Mouse (Mus musculus) myocyte (in vitro differentiated cells): ENCODE measurements around the gene Ppm1k. TPM values are rescaled to one million over a fixed set of nuclear protein-coding genes. Genes with fewer than 3 reads are reported as not detected.

Experiments used
- H3K27me3 ChIP-seq: one replicate; pipeline ENCODE4 v1.6.1; 2011; ENCODE audit not compliant: control insufficient read depth, insufficient read depth, insufficient read length
- H3K36me3 ChIP-seq: one replicate; pipeline ENCODE4 v1.6.1; 2011; ENCODE audit not compliant: control insufficient read depth, insufficient read depth
- H3K4me2 ChIP-seq: one replicate; pipeline ENCODE4 v1.6.1; 2011; ENCODE audit warnings: low read depth, control low read depth
- H3K4me3 ChIP-seq: one replicate; pipeline ENCODE4 v1.5.1; 2011; ENCODE audit warnings: mild to moderate bottlenecking, control low read depth, moderate library complexity
- H3K79me2 ChIP-seq: one replicate; pipeline ENCODE4 v1.6.1; 2011; ENCODE audit not compliant: control insufficient read depth, insufficient read depth
- H3ac ChIP-seq: one replicate; pipeline ENCODE4 v1.6.1; 2011; ENCODE audit not compliant: control insufficient read depth, insufficient read length
- CEBPB ChIP-seq: IDR thresholded peaks from 2 replicates; pipeline ENCODE4 v1.6.1; 2011; ENCODE audit warnings: mild to moderate bottlenecking, moderate library complexity; ENCODE audit not compliant: poor library complexity, insufficient read depth, severe bottlenecking
- E2F4 ChIP-seq: IDR thresholded peaks from one replicate; pipeline ENCODE4 v1.6.1; 2011; ENCODE audit warnings: mild to moderate bottlenecking, control low read depth, moderate library complexity; ENCODE audit not compliant: insufficient read depth
- MAX ChIP-seq: IDR thresholded peaks from one replicate; pipeline ENCODE4 v1.6.1; 2011; ENCODE audit warnings: low read depth, mild to moderate bottlenecking, control low read depth
- MYOD1 ChIP-seq, 3 experiments: IDR thresholded peaks; one replicate each; pipeline ENCODE4 v1.6.1; 2011; ENCODE audit warnings: control low read depth in 2 of 3, low read depth in 2 of 3, mild to moderate bottlenecking in 2 of 3, moderate library complexity in 1 of 3; ENCODE audit not compliant: insufficient read length in 2 of 3, control insufficient read depth in 1 of 3
- MYOG ChIP-seq, 3 experiments: IDR thresholded peaks; one replicate each; pipeline ENCODE4 v1.6.1; 2011; ENCODE audit warnings: control low read depth in 2 of 3, low read depth in 2 of 3, mild to moderate bottlenecking in 2 of 3; ENCODE audit not compliant: insufficient read length in 2 of 3, control insufficient read depth in 1 of 3, insufficient read depth in 1 of 3
- POLR2A ChIP-seq: IDR thresholded peaks from one replicate; pipeline ENCODE4 v1.6.1; 2011; ENCODE audit warnings: low read depth, mild to moderate bottlenecking, control low read depth, moderate library complexity; ENCODE audit not compliant: insufficient read length
- POLR2AphosphoS2 ChIP-seq: IDR thresholded peaks from one replicate; pipeline ENCODE4 v1.6.1; 2011; ENCODE audit warnings: low read depth, control low read depth; ENCODE audit not compliant: insufficient read length
- REST ChIP-seq: IDR thresholded peaks from one replicate; pipeline ENCODE4 v1.6.1; 2011; ENCODE audit warnings: mild to moderate bottlenecking, control low read depth, moderate library complexity; ENCODE audit not compliant: insufficient read depth, insufficient read length
- SRF ChIP-seq: IDR thresholded peaks from one replicate; pipeline ENCODE4 v1.6.1; 2011; ENCODE audit warnings: low read depth; ENCODE audit not compliant: control insufficient read depth, insufficient read length
- TCF12 ChIP-seq: IDR thresholded peaks from one replicate; pipeline ENCODE4 v1.6.1; 2011; ENCODE audit warnings: mild to moderate bottlenecking, control low read depth; ENCODE audit not compliant: poor library complexity, insufficient read depth, severe bottlenecking
- TCF3 ChIP-seq: IDR thresholded peaks from one replicate; pipeline ENCODE4 v1.6.1; 2011; ENCODE audit warnings: low read depth, control low read depth; ENCODE audit not compliant: insufficient read length
- USF1 ChIP-seq: IDR thresholded peaks from one replicate; pipeline ENCODE4 v1.6.1; 2011; ENCODE audit warnings: low read depth, mild to moderate bottlenecking, control low read depth, moderate library complexity
- polyA plus RNA-seq: library from polyadenylated mRNA; unstranded; fragments of >200 nt; fragmentation: generic; extraction: Trizol; gene quantifications from one replicate; pipeline ENCODE4 v1.2.1, GENCODE M21; 2012; ENCODE audit warnings: missing spikeins

Gene Ppm1k
- 0.47 TPM for polyA plus RNA-seq

DNA sequence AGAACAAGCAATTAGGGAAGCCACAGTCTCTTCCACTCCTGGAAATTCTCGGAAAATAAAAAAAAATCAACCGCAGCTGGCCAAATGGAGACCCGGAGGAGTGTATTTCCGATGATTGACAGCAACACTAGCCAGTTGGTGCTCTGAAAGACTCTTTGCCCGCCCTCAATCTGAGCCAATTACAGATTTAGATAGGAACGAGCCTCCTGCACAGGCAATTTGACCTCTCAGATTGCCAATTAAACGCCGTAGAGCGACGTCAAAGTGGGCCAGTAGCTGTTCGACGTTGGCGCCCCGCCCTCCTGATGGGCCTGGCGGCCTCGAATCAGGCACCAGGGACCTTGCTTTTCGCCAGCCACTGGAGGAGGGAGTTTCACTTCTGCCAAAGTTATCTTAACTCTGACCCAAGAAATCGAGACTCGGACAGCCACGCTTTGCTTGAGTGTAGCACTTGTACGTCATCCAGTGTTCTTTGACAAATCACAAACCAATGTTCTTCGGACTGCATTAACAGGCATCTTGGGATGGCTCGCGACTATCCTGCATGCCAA, at the start of gene Ppm1k:
Gene Ppm1k, minus strand, starts transcription at position 83 of the 551 bp plus-strand sequence.
- Histone ChIP-seq H3K79me2 (no peaks in the 10 kb centered on the region), H3K4me3 (peak within 1 kb of the TSS; percentile 37), H3K36me3 (no peaks in the 10 kb centered on the region), H3ac (peak within 1 kb of the TSS; percentile 5), H3K27me3 (no peaks in the 10 kb centered on the region), H3K4me2 (peak within 1 kb of the TSS; percentile 97)
- TF ChIP-seq CEBPB, result no peak
- TF ChIP-seq POLR2A, result peak; percentile 47
- TF ChIP-seq SRF, result peak; percentile 49
- TF ChIP-seq E2F4, result no peak
- TF ChIP-seq MYOG (IDR thresholded peaks at IDR 0.05; ENCODE audit: control insufficient read depth in 1 of 3, insufficient read depth in 1 of 3, insufficient read length in 2 of 3, low read depth in 2 of 3), result no peak
- TF ChIP-seq TCF12, result no peak

- Histone ChIP-seq H3K36me3 (no peaks in the 10 kb centered on the region), H3K79me2 (no peaks in the 10 kb centered on the region), H3K4me3 (no peak overlapping the region), H3ac (no peak overlapping the region), H3K27me3 (no peaks in the 10 kb centered on the region), H3K4me2 (peak overlapping the region; percentile 38)
- no peak for TF ChIP-seq TCF3
- no peak for TF ChIP-seq MYOD1 (IDR thresholded peaks at IDR 0.05; ENCODE audit: control insufficient read depth in 1 of 3, insufficient read length in 2 of 3, low read depth in 2 of 3)
- no peak for TF ChIP-seq MAX
- TF ChIP-seq POLR2A, result no peak
- TF ChIP-seq E2F4, result no peak
- TF ChIP-seq USF1, result no peak
- no peak for TF ChIP-seq CEBPB
- TF ChIP-seq REST, result no peak
- TF ChIP-seq POLR2AphosphoS2, result no peak
- TF ChIP-seq MYOG (IDR thresholded peaks at IDR 0.05; ENCODE audit: control insufficient read depth in 1 of 3, insufficient read depth in 1 of 3, insufficient read length in 2 of 3, low read depth in 2 of 3), result no peak
- no peak for TF ChIP-seq SRF
- no peak for TF ChIP-seq TCF12
Observed at GRCm38 (mm10) chr6:57582356-57582755, 47.1 kb upstream of the Ppm1k start.

- Histone ChIP-seq H3K4me2 (peak overlapping the region; percentile 76), H3K27me3 (no peaks in the 10 kb centered on the region), H3K4me3 (peak overlapping the region; percentile 49), H3K36me3 (no peaks in the 10 kb centered on the region), H3K79me2 (no peaks in the 10 kb centered on the region), H3ac (no peak overlapping the region)
- TF ChIP-seq CEBPB (no peak), TCF12 (no peak), SRF (no peak)
Observed at GRCm38 (mm10) chr6:57581595-57581994, 46.3 kb upstream of the Ppm1k start.

DNA sequence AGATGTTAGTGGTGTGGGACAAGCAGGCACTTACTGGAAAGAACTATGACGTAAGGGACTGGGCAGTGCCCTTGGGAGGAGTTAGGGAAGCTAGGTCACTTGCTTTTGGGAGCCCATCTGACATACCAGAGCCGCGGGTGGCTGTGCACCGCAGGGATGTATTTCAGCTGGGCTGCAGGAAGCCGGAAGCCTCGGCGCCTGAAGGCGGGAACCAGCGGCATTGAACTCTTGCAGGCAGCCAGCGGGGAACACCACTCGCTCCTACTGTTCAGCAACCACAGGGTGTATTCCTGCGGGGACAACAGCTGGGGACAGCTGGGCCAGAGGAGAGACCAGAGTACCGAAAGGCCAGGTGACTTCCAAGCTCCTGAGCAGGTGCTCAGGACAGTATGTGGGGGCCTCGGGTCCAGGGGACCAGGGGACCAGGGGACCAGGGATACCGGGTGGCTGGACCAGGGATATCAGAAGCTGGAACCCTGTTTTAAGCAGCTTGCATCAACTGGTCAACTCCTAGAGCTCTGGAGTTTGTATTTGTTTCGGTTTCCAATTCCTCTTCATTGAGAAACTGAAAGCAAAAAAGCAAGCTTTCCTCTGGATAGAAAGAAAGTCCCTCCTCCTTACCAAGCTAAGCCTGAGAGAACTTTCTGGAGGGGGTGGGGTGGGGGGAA, 45.7 kb upstream of the Ppm1k start, which contains the start of gene Herc6:
Gene Herc6, plus strand, starts transcription at position 120 of the 668 bp plus-strand sequence.
- no peak for TF ChIP-seq E2F4
- TF ChIP-seq POLR2A, result peak; percentile 48
- TF ChIP-seq USF1, result no peak
- no peak for TF ChIP-seq REST
- TF ChIP-seq TCF12, result no peak
- no peak for TF ChIP-seq POLR2AphosphoS2
- TF ChIP-seq SRF, result no peak
- peak in 1 of 3 experiments; percentile 6 for TF ChIP-seq MYOD1 (IDR thresholded peaks at IDR 0.05; ENCODE audit: control insufficient read depth in 1 of 3, insufficient read length in 2 of 3, low read depth in 2 of 3)
- TF ChIP-seq MAX, result no peak
- no peak for TF ChIP-seq CEBPB
- TF ChIP-seq TCF3, result no peak
- no peak for TF ChIP-seq MYOG (IDR thresholded peaks at IDR 0.05; ENCODE audit: control insufficient read depth in 1 of 3, insufficient read depth in 1 of 3, insufficient read length in 2 of 3, low read depth in 2 of 3)
- Histone ChIP-seq H3K36me3 (no peaks in the 10 kb centered on the region), H3K27me3 (no peaks in the 10 kb centered on the region), H3ac (no peak within 1 kb of the TSS), H3K79me2 (no peaks in the 10 kb centered on the region), H3K4me3 (peak within 1 kb of the TSS; percentile 49), H3K4me2 (peak within 1 kb of the TSS; percentile 76)

DNA sequence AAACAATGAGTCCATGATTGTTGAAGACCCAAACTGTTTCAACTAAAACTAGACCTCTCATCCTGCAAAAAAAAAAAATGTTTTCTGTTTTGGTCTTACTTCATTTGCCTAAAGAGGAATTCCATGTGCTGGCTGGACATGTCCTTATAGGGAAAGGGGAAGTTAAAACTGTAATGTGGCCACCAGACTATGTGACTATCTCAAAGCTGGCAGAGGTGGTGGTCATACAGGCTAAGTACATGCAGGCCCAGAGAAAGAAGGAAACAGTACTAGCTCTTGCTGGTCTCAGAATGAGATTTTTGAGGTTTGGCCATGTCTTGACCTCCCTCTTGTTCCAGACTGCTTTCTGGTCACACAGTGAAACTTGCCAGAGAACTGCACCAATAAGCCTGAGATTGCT, 36.3 kb upstream of the Ppm1k start:
- Histone ChIP-seq H3ac (no peak overlapping the region), H3K79me2 (no peaks in the 10 kb centered on the region), H3K4me3 (no peak overlapping the region), H3K27me3 (no peaks in the 10 kb centered on the region), H3K36me3 (no peaks in the 10 kb centered on the region), H3K4me2 (no peak overlapping the region)
- TF ChIP-seq SRF, result no peak
- TF ChIP-seq POLR2AphosphoS2, result no peak
- TF ChIP-seq USF1, result no peak
- no peak for TF ChIP-seq MYOD1 (IDR thresholded peaks at IDR 0.05; ENCODE audit: control insufficient read depth in 1 of 3, insufficient read length in 2 of 3, low read depth in 2 of 3)
- TF ChIP-seq MYOG (IDR thresholded peaks at IDR 0.05; ENCODE audit: control insufficient read depth in 1 of 3, insufficient read depth in 1 of 3, insufficient read length in 2 of 3, low read depth in 2 of 3), result no peak
- no peak for TF ChIP-seq E2F4
- TF ChIP-seq POLR2A, result no peak
- TF ChIP-seq TCF12, result no peak
- TF ChIP-seq MAX, result no peak
- TF ChIP-seq CEBPB, result no peak
